Mouse (Mus musculus) brain, embryonic 14.5 days (tissue): Measurements from ENCODE around the gene Il10rb. TPM values are rescaled to one million over a fixed set of nuclear protein-coding genes. Genes with fewer than 3 reads are reported as not detected.

ENCODE experiments used
- DNase-seq: peaks from one replicate; pipeline ENCODE4 v3.0.0-alpha.2; 2011; ENCODE audit warnings: low read depth
- CTCF ChIP-seq: fragments of 200-500 bp; IDR thresholded peaks from 2 replicates; pipeline ENCODE4 v1.5.1; 2012; ENCODE audit warnings: inconsistent platforms, mild to moderate bottlenecking, moderate library complexity, borderline replicate concordance; ENCODE audit not compliant: insufficient read depth, insufficient read length; ENCODE audit errors: extremely low read depth
- POLR2A ChIP-seq: fragments of 200-500 bp; IDR thresholded peaks from 2 replicates; pipeline ENCODE4 v1.6.1; 2012; ENCODE audit warnings: mild to moderate bottlenecking, inconsistent platforms, borderline replicate concordance; ENCODE audit not compliant: poor library complexity, insufficient read depth, insufficient read length, severe bottlenecking; ENCODE audit errors: extremely low read depth
- polyA plus RNA-seq: library from polyadenylated mRNA; depleted of rRNA; stranded (reverse); fragments of >200 nt; gene quantifications from 2 replicates; pipeline ENCODE4 v1.2.3, GENCODE M21; 2012

The Il10rb gene
- polyA plus RNA-seq, 1 experiment: 7.0 TPM

GRCm38 (mm10) chr16:91447512-91447900, 41.5 kb downstream of the Il10rb start:
- no peak for DNase-seq
- TF ChIP-seq CTCF: no peak
- no peak for TF ChIP-seq POLR2A

DNA sequence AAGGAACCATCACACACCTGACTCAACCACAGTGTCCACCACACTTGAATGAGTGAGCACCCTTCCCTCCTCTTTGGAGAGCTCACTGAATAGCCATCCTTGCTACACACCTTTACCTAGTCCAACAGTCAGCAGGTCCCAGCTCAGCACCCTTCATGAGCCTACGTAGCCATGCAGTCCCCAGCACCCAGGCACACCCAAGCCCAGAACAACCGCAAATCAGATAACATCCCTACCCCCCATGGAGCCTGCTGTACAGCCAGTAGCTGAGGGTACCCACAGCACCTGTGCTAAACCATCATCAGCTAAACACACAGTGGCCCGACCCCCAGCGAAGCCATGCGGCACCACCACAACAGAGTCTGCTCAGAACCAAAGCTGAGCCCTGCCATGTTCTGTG, 42.1 kb downstream of the Il10rb start:
- no peak for DNase-seq
- no peak for TF ChIP-seq CTCF
- no peak for TF ChIP-seq POLR2A

GRCm38 (mm10) chr16:91448895-91449294, 42.9 kb downstream of the Il10rb start:
- TF ChIP-seq CTCF (no peak), POLR2A (no peak)
- DNase-seq: no peak

DNA sequence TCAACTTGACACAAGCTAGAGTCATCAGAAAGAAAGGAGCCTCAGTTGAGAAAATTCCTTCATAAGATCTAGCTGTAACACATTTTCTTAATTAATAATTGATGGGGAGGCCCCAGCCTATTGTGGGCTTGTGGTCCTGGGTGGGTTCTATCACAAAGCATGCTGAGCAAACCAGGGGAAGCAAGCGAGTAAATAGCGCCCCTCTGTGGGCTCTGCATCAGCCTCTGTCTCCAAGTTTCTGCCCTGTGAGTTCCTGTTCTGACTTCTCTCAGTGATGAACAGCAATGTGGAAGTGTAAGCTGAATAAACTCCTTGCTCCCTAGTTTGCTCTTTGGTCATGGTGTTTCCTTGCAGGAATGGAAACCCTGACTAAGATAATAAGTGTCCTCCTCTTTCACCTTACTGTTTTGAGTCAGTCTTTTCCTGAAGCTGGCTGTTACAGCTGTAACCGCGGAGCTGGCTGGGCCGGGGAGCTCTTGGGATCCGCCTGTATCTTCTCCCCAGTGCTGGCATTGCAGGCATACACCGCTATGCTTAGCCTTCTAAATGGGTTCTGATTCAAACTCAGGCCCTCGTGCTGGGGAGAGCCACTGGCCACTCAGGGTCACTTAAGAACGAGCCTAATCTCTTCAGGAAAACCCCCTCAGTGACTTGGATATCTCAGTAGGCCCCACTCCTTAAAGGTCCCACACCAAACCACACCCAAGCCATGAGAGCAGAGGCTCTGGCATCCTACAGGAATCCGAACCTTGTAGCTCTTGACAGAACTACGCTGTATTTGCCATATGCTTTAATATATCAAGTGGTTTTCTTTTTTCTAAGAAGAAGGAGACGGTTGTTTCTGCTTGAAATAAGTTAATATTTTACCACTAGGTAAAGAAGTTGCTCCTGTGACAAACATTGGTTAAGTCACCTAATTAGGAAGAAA, 44.4 kb downstream of the Il10rb start:
- DNase-seq: no peak
- TF ChIP-seq CTCF: no peak

DNA sequence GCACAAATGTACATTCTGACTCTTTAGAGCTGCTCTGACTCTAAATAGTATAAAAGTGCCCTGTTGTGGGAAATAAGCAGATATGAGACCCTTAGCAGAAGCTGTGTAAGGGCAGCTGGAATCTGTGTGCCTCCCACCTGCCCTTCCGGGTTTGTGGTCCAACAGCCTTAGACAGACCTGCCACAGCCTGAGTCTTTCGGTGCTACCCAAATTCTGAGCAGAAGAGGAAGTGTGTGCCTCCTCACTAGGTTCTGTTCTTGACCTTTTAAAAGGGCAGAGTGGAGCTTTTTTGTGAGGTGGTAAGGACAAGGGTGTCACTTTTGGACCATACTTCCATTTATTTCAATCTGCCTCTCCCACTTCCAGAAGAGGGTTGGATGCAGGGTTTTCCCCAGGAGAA, 46.0 kb downstream of the Il10rb start:
- TF ChIP-seq POLR2A: no peak
- TF ChIP-seq CTCF: no peak
- DNase-seq: no peak

GRCm38 (mm10) chr16:91452363-91452896, 46.5 kb downstream of the Il10rb start:
- no peak for TF ChIP-seq CTCF
- no peak for TF ChIP-seq POLR2A
- DNase-seq: no peak

DNA sequence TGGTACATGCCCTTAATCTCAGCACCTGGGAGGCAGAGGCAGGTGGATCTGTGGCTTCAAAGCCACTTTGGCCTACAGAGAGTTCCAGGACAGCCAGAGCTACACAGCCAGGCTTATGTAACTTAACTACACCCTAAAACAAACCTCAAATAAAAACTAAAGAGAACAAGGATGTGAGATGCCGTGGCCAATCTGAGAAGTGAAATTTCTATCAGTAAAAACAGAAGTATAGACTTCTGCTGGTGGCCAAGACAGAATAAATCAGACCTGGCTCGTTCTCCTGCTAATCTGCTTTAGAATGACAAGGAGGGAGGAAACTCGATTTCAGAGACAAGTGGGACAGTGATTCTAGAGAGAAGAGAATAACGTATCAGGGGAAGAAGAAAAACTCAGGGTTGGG, 49.9 kb downstream of the Il10rb start:
- no peak for DNase-seq
- TF ChIP-seq CTCF (no peak), POLR2A (no peak)

DNA sequence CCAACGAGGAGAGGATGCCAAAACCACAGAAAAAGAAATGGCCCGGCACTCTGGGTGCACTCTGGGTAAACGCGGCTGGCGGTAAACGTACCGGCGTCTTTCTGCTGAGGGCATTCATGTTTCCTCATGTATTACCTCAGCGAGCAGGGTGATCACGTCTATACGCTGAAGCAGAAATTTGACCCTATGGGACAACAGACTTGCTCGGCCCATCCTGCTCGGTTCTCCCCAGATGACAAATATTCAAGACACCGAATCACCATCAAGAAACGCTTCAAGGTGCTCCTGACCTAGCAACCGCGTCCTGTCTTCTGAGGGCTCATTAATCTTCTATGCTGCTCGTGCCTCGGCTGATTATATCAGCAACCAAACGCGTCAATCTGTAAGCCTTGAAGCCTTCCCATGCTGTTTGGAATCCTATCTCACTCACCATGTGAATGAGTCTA, 52.4 kb downstream of the Il10rb start:
- TF ChIP-seq CTCF: no peak
- no peak for TF ChIP-seq POLR2A
- DNase-seq: peak; percentile 38

DNA sequence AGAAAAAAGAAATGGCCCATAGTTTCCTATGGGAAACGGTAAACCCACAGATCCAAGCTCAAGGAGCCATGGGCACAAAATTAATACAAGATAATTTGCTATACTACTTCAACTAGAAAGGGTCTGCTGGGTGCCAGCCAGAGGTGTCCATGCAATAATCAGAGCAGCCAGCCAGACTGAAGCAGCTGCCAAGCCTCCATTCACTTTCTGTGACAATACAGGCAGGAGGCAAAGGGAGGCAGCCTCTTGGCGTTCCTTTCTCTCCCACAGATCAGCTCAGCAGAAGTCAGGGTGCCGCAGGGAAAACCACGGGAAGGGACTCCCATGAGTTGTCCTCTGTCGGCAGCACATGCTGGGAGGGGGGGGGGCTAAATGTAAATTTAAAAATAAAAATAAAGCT, 53.0 kb downstream of the Il10rb start:
- TF ChIP-seq POLR2A (no peak), CTCF (no peak)
- peak; percentile 91 for DNase-seq

DNA sequence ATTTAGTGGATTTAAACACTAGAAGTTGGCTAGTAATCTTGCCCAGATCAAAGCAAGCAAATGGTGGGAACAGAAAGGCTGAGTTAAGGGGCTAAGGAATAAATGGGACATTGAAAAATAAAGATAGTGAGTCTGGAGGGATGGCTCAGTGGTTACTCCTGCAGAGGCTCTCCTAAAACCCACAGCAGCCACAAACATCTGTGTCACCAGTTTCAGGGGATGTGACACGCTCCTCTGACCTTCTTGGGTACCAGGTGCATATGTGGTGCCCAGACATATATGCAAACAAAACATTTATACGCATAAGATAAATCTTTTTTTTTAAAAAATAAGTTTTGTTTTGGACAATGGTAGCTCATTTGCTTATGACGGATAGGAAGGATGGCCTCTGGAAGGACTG, 53.4 kb downstream of the Il10rb start:
- DNase-seq: peak; percentile 15
- no peak for TF ChIP-seq CTCF
- no peak for TF ChIP-seq POLR2A

DNA sequence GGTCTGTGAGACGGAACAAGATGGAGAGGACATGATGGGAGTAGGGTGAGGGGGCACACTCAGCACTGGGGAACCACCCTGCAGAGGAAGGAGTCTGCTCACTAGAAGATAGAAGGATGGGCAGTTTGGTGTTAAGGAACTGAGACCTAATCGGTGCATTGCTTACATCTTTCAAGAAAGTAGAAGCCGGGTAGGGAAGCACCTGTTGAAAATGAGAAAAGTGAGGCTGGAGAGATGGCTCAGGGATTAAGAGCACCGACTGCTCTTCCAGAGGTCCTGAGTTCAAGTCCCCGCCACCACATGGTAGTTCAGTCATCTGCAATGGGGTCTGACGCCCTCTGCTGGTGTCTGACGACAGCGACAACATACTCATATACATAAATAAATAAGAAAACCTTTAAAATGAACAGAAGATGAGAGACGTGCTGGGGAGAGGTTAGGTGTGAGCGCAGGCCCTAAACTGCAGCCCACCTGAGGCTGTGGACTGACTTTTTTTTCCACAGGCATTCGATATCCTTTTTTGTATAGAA, 53.9 kb downstream of the Il10rb start:
- no peak for DNase-seq
- TF ChIP-seq CTCF (peak; percentile 22; the same call in 1 of the 2 replicates), POLR2A (no peak)
